Mouse (Mus musculus) myocyte (in vitro differentiated cells): Measurements from ENCODE around the gene Aup1. TPM values are rescaled to one million over a fixed set of nuclear protein-coding genes. Genes with fewer than 3 reads are reported as not detected.

Experiments used
- H3K27me3 ChIP-seq: one replicate; pipeline ENCODE4 v1.6.1; 2011; ENCODE audit not compliant: control insufficient read depth, insufficient read depth, insufficient read length
- H3K36me3 ChIP-seq: one replicate; pipeline ENCODE4 v1.6.1; 2011; ENCODE audit not compliant: control insufficient read depth, insufficient read depth
- H3K4me2 ChIP-seq: one replicate; pipeline ENCODE4 v1.6.1; 2011; ENCODE audit warnings: low read depth, control low read depth
- H3K4me3 ChIP-seq: one replicate; pipeline ENCODE4 v1.5.1; 2011; ENCODE audit warnings: mild to moderate bottlenecking, control low read depth, moderate library complexity
- H3K79me2 ChIP-seq: one replicate; pipeline ENCODE4 v1.6.1; 2011; ENCODE audit not compliant: control insufficient read depth, insufficient read depth
- H3ac ChIP-seq: one replicate; pipeline ENCODE4 v1.6.1; 2011; ENCODE audit not compliant: control insufficient read depth, insufficient read length
- CEBPB ChIP-seq: IDR thresholded peaks from 2 replicates; pipeline ENCODE4 v1.6.1; 2011; ENCODE audit warnings: mild to moderate bottlenecking, moderate library complexity; ENCODE audit not compliant: poor library complexity, insufficient read depth, severe bottlenecking
- E2F4 ChIP-seq: IDR thresholded peaks from one replicate; pipeline ENCODE4 v1.6.1; 2011; ENCODE audit warnings: mild to moderate bottlenecking, control low read depth, moderate library complexity; ENCODE audit not compliant: insufficient read depth
- MAX ChIP-seq: IDR thresholded peaks from one replicate; pipeline ENCODE4 v1.6.1; 2011; ENCODE audit warnings: low read depth, mild to moderate bottlenecking, control low read depth
- MYOD1 ChIP-seq, 3 experiments: IDR thresholded peaks; one replicate each; pipeline ENCODE4 v1.6.1; 2011; ENCODE audit warnings: control low read depth in 2 of 3, low read depth in 2 of 3, mild to moderate bottlenecking in 2 of 3, moderate library complexity in 1 of 3; ENCODE audit not compliant: insufficient read length in 2 of 3, control insufficient read depth in 1 of 3
- MYOG ChIP-seq, 3 experiments: IDR thresholded peaks; one replicate each; pipeline ENCODE4 v1.6.1; 2011; ENCODE audit warnings: control low read depth in 2 of 3, low read depth in 2 of 3, mild to moderate bottlenecking in 2 of 3; ENCODE audit not compliant: insufficient read length in 2 of 3, control insufficient read depth in 1 of 3, insufficient read depth in 1 of 3
- POLR2A ChIP-seq: IDR thresholded peaks from one replicate; pipeline ENCODE4 v1.6.1; 2011; ENCODE audit warnings: low read depth, mild to moderate bottlenecking, control low read depth, moderate library complexity; ENCODE audit not compliant: insufficient read length
- POLR2AphosphoS2 ChIP-seq: IDR thresholded peaks from one replicate; pipeline ENCODE4 v1.6.1; 2011; ENCODE audit warnings: low read depth, control low read depth; ENCODE audit not compliant: insufficient read length
- REST ChIP-seq: IDR thresholded peaks from one replicate; pipeline ENCODE4 v1.6.1; 2011; ENCODE audit warnings: mild to moderate bottlenecking, control low read depth, moderate library complexity; ENCODE audit not compliant: insufficient read depth, insufficient read length
- SRF ChIP-seq: IDR thresholded peaks from one replicate; pipeline ENCODE4 v1.6.1; 2011; ENCODE audit warnings: low read depth; ENCODE audit not compliant: control insufficient read depth, insufficient read length
- TCF12 ChIP-seq: IDR thresholded peaks from one replicate; pipeline ENCODE4 v1.6.1; 2011; ENCODE audit warnings: mild to moderate bottlenecking, control low read depth; ENCODE audit not compliant: poor library complexity, insufficient read depth, severe bottlenecking
- TCF3 ChIP-seq: IDR thresholded peaks from one replicate; pipeline ENCODE4 v1.6.1; 2011; ENCODE audit warnings: low read depth, control low read depth; ENCODE audit not compliant: insufficient read length
- USF1 ChIP-seq: IDR thresholded peaks from one replicate; pipeline ENCODE4 v1.6.1; 2011; ENCODE audit warnings: low read depth, mild to moderate bottlenecking, control low read depth, moderate library complexity
- polyA plus RNA-seq: library from polyadenylated mRNA; unstranded; fragments of >200 nt; fragmentation: generic; extraction: Trizol; gene quantifications from one replicate; pipeline ENCODE4 v1.2.1, GENCODE M21; 2012; ENCODE audit warnings: missing spikeins

The Aup1 gene
- polyA plus RNA-seq, 1 experiment = 199 TPM

DNA sequence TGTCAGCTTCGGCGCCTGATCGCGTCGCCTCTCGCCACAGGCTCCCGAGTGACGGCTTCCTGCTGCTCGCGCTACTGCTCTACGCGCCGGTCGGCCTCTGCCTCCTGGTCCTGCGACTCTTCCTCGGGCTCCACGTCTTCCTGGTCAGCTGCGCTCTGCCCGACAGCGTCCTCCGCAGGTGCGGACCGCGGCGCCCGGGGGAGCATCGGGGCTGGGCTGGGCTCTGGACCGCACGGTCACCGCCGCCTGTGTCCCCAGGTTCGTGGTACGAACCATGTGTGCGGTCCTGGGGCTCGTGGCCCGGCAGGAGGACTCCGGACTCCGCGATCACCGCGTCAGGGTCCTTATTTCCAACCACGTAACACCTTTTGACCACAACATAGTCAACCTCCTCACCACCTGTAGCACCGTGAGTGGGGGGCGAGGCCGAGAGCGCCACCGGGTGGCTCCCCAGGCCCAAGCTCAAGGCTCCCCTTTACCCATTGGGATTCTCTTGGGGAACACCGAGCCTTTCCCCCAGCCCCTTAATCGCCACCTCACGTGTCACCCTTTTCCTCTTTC lies 630 bp downstream of the Aup1 start, which contains the start of gene Htra2:
TSS of gene Htra2 (minus strand) at position 403 of the 561 bp plus-strand sequence.
- peak within 1 kb of the TSS; percentile 78 for H3ac ChIP-seq
- no peaks in the 10 kb centered on the region for H3K27me3 ChIP-seq
- TF ChIP-seq E2F4 (no peak), POLR2AphosphoS2 (no peak), CEBPB (no peak), REST (no peak), SRF (no peak)
- H3K4me2 ChIP-seq = peak within 1 kb of the TSS; percentile 94
- H3K79me2 ChIP-seq = peaks cover 43% of the 10 kb centered on the region
- H3K36me3 ChIP-seq = peaks cover 21% of the 10 kb centered on the region
- H3K4me3 ChIP-seq = peak within 1 kb of the TSS; percentile 100

DNA sequence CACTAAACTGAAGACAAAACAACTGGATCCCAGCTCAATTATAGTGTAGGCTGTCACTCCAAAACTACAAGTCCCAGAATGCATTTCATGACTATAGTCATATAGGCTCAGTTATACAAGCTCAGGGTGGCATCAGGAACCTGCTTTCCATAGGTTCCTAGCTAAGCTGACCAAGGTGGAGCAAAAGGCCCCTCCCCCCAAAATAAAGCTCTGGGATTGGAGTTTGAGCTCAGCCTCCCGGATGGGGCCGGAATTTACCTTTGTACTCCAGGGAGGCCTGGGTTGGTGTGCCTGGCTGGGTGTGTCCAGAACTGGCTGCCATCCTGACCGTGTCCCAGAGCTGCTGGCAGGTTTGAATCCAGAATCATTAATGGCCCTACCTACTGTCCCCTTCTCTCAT lies 3.5 kb downstream of the Aup1 start, which contains the start of gene Dqx1:
TSS of gene Dqx1 (plus strand) at position 55 of the 400 bp plus-strand sequence.
- Histone ChIP-seq H3K27me3 (peaks cover 4% of the 10 kb centered on the region), H3K4me2 (no peak within 1 kb of the TSS), H3K4me3 (no peak within 1 kb of the TSS), H3K79me2 (peaks cover 32% of the 10 kb centered on the region), H3K36me3 (peaks cover 13% of the 10 kb centered on the region), H3ac (no peak within 1 kb of the TSS)
- TF ChIP-seq TCF12 (no peak), POLR2A (no peak), MYOD1 (IDR thresholded peaks at IDR 0.05; ENCODE audit: control insufficient read depth in 1 of 3, insufficient read length in 2 of 3, low read depth in 2 of 3) (no peak), TCF3 (no peak), USF1 (no peak), SRF (no peak)

DNA sequence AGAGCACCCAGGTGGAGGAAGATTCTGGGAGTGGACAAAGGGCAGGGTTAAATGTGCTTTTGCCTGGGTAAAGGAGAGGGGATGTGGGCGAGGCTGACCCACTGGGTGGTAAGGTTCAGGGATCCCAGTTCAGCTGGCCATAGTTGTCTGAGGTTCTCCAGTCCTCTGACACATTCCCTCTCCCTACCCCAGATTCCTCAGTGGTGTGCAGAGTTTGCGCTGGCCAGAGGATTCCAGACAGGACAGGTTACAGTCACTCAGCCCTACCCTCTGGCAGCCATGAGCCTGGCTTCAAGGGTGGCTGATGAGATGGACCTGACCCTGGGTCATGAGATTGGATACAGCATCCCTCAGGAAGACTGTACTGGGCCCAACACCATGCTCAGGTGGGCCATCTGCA lies 4.4 kb downstream of the Aup1 start:
- TF ChIP-seq MAX = no peak
- peak; percentile 56 for TF ChIP-seq POLR2AphosphoS2
- TF ChIP-seq POLR2A = peak; percentile 22
- Histone ChIP-seq H3K79me2 (peaks cover 23% of the 10 kb centered on the region), H3K27me3 (peaks cover 13% of the 10 kb centered on the region), H3ac (no peak overlapping the region), H3K36me3 (peaks cover 13% of the 10 kb centered on the region), H3K4me3 (no peak overlapping the region), H3K4me2 (no peak overlapping the region)

DNA sequence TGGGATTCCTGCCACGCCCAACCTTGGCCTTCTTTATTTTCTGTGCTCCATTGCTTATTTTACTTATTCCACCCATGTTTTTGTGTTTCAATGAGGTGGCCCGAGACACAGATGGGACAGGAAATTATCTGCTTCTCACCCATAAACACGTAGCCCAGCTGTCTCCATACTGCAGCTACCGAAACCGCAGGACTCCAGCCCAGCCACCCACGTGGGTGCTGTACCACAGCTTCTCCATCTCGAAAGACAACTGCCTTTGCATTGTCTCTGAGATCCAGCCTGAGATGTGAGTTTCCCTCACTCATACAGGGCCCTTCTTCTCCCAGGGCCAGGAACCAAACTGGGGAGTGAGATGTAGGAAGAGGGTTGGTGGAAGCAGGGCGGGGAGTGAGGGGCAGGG lies 11.7 kb downstream of the Aup1 start:
- Histone ChIP-seq H3ac (no peak overlapping the region), H3K27me3 (peaks cover 65% of the 10 kb centered on the region), H3K4me2 (no peak overlapping the region), H3K36me3 (no peaks in the 10 kb centered on the region), H3K4me3 (no peak overlapping the region), H3K79me2 (no peaks in the 10 kb centered on the region)
- TF ChIP-seq E2F4 (no peak), CEBPB (no peak), TCF12 (no peak), TCF3 (no peak), POLR2A (no peak), USF1 (no peak), SRF (no peak), POLR2AphosphoS2 (no peak), MYOD1 (IDR thresholded peaks at IDR 0.05; ENCODE audit: control insufficient read depth in 1 of 3, insufficient read length in 2 of 3, low read depth in 2 of 3) (no peak), MYOG (IDR thresholded peaks at IDR 0.05; ENCODE audit: control insufficient read depth in 1 of 3, insufficient read depth in 1 of 3, insufficient read length in 2 of 3, low read depth in 2 of 3) (no peak), MAX (no peak), REST (no peak)

DNA sequence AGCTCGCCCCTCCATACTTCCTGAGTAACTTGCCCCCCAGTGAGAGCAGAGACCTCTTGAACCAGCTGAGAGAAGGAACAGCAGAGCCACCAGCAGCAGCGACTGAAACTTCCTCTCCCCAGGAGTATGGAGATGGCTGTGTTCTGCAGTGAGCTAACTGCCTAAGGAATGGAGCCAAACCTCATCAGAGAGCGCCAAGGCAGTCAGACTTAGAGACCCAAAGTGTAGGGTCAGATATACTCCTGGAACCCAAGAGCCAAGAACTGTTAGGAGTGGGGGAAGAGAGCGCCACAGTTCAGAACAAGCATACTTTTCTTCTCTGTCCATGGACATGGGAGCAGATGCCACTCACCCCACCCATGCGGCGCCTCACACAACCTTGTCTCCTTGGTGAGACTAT lies 12.1 kb downstream of the Aup1 start:
- Histone ChIP-seq H3K27me3 (peaks cover 70% of the 10 kb centered on the region), H3K36me3 (no peaks in the 10 kb centered on the region), H3K4me3 (no peak overlapping the region), H3K79me2 (no peaks in the 10 kb centered on the region), H3ac (no peak overlapping the region), H3K4me2 (no peak overlapping the region)
- TF ChIP-seq SRF (no peak), TCF12 (no peak), POLR2A (no peak), MAX (no peak), MYOD1 (IDR thresholded peaks at IDR 0.05; ENCODE audit: control insufficient read depth in 1 of 3, insufficient read length in 2 of 3, low read depth in 2 of 3) (no peak), USF1 (no peak), E2F4 (no peak), MYOG (IDR thresholded peaks at IDR 0.05; ENCODE audit: control insufficient read depth in 1 of 3, insufficient read depth in 1 of 3, insufficient read length in 2 of 3, low read depth in 2 of 3) (no peak), REST (no peak), TCF3 (no peak), CEBPB (no peak), POLR2AphosphoS2 (no peak)
